Mouse (Mus musculus) liver, embryonic 16.5 days (tissue): ENCODE measurements at regions not wholly inside any gene's neighbourhood (a gene's known extent, or its start where the extent isn't known, plus 50 kb on each side); places are given as distances from the start of the nearest gene placed in this dataset.
"Not testable (repeated sequence)": the region's sequence is repeated elsewhere in the genome, so short reads cannot be mapped to it uniquely, and the experiment has no call there.

ENCODE experiments used
- ATAC-seq: fragments of 200-750 bp; cut with Nextera tagmentation; 2 replicates; pipeline ENCODE4 v1.8.0; 2017; ENCODE audit warnings: low read depth, mild to moderate bottlenecking, moderate number of reproducible peaks, moderate library complexity
- H3K27ac ChIP-seq: fragments of 300-500 bp; sonication (generic); 2 replicates; pipeline ENCODE4 v1.5.1; 2014; ENCODE audit warnings: mild to moderate bottlenecking, low read length
- H3K27me3 ChIP-seq: fragments of 300-500 bp; sonication (generic); 2 replicates; pipeline ENCODE4 v1.6.1; 2014; ENCODE audit warnings: low read depth, low read length, mixed read lengths; ENCODE audit not compliant: control insufficient read depth, insufficient read depth
- H3K36me3 ChIP-seq: fragments of 300-500 bp; sonication (generic); 2 replicates; pipeline ENCODE4 v1.6.1; 2014; ENCODE audit warnings: mild to moderate bottlenecking; ENCODE audit not compliant: control insufficient read depth, insufficient read depth
- H3K4me1 ChIP-seq: fragments of 300-500 bp; sonication (generic); 2 replicates; pipeline ENCODE4 v1.6.1; 2014; ENCODE audit warnings: low read depth, low read length, mixed read lengths; ENCODE audit not compliant: control insufficient read depth
- H3K4me2 ChIP-seq: fragments of 300-500 bp; sonication (generic); 2 replicates; pipeline ENCODE4 v1.6.1; 2014; ENCODE audit warnings: low read depth, low read length, mixed read lengths
- H3K4me3 ChIP-seq: fragments of 300-500 bp; sonication (generic); 2 replicates; pipeline ENCODE4 v1.5.1; 2014; ENCODE audit warnings: low read depth, mild to moderate bottlenecking, low read length
- H3K9ac ChIP-seq: fragments of 300-500 bp; sonication (generic); 2 replicates; pipeline ENCODE4 v1.6.1; 2014; ENCODE audit warnings: low read depth, low read length
- H3K9me3 ChIP-seq: fragments of 300-500 bp; sonication (generic); replicated peaks from 2 replicates; pipeline ENCODE4 v1.6.1; 2016; ENCODE audit warnings: low read length; ENCODE audit not compliant: control insufficient read depth
- WGBS: fragments of 180-500 bp; shearing (Covaris S2); extraction: QIAGEN DNeasy Blood & Tissue Kit; methylation state at CpG from one replicate; pipeline ENCODE4 v1.1.7; 2014; ENCODE audit not compliant: insufficient replicate concordance; 5-methylcytosine and 5-hydroxymethylcytosine counted together

GRCm38 (mm10) chr1:35889731-35890499 lies 178.3 kb upstream of the Hs6st1 start:
- Histone ChIP-seq H3K4me3 (no peak overlapping the region), H3K27me3 (no peaks in the 10 kb centered on the region), H3K9me3 (no peaks in the 10 kb centered on the region), H3K36me3 (no peaks in the 10 kb centered on the region), H3K4me2 (no peak overlapping the region), H3K9ac (no peak overlapping the region), H3K4me1 (no peaks in the 10 kb centered on the region), H3K27ac (no peak overlapping the region)
- WGBS = 44% methylated on average over 19 of the region's 19 CpGs
- no peak for ATAC-seq

GRCm38 (mm10) chr1:35890500-35890900 lies 177.7 kb upstream of the Hs6st1 start:
- Histone ChIP-seq H3K27me3 (no peaks in the 10 kb centered on the region), H3K27ac (no peak overlapping the region), H3K9me3 (no peaks in the 10 kb centered on the region), H3K36me3 (no peaks in the 10 kb centered on the region), H3K4me2 (no peak overlapping the region), H3K9ac (no peak overlapping the region), H3K4me3 (no peak overlapping the region), H3K4me1 (no peaks in the 10 kb centered on the region)
- 46% methylated on average over 15 of the region's 15 CpGs for WGBS
- ATAC-seq = no peak

- no peaks in the 10 kb centered on the region for H3K9me3 ChIP-seq
- H3K4me2 ChIP-seq = no peak overlapping the region
- H3K27me3 ChIP-seq = no peaks in the 10 kb centered on the region
- 37% methylated on average over 1 of the region's 1 CpGs for WGBS
- no peak overlapping the region for H3K27ac ChIP-seq
- no peak overlapping the region for H3K9ac ChIP-seq
- no peak overlapping the region for H3K4me3 ChIP-seq
- H3K4me1 ChIP-seq = no peaks in the 10 kb centered on the region
- no peaks in the 10 kb centered on the region for H3K36me3 ChIP-seq
- no peak for ATAC-seq
Measured at GRCm38 (mm10) chr1:35899536-35899935, 168.7 kb upstream of the Hs6st1 start.

GRCm38 (mm10) chr1:35904001-35904547 lies 164.1 kb upstream of the Hs6st1 start:
- Histone ChIP-seq H3K4me3 (no peak overlapping the region), H3K27ac (no peak overlapping the region), H3K9ac (no peak overlapping the region), H3K4me1 (no peaks in the 10 kb centered on the region), H3K4me2 (no peak overlapping the region), H3K36me3 (no peaks in the 10 kb centered on the region), H3K27me3 (no peaks in the 10 kb centered on the region), H3K9me3 (no peaks in the 10 kb centered on the region)
- WGBS = 73% methylated on average over 9 of the region's 9 CpGs
- no peak for ATAC-seq

- no peak overlapping the region for H3K4me3 ChIP-seq
- H3K27me3 ChIP-seq = no peaks in the 10 kb centered on the region
- no peaks in the 10 kb centered on the region for H3K4me1 ChIP-seq
- H3K9me3 ChIP-seq = no peaks in the 10 kb centered on the region
- ATAC-seq = no peak
- no peak overlapping the region for H3K9ac ChIP-seq
- no peak overlapping the region for H3K4me2 ChIP-seq
- no peaks in the 10 kb centered on the region for H3K36me3 ChIP-seq
- 64% methylated on average over 4 of the region's 4 CpGs for WGBS
- no peak overlapping the region for H3K27ac ChIP-seq
Measured at GRCm38 (mm10) chr1:35913551-35913950, 154.6 kb upstream of the Hs6st1 start.

- not testable (repeated sequence) for H3K4me1 ChIP-seq, H3K27me3 ChIP-seq, H3K36me3 ChIP-seq, H3K9ac ChIP-seq, H3K27ac ChIP-seq, H3K4me3 ChIP-seq, H3K4me2 ChIP-seq, H3K9me3 ChIP-seq, ATAC-seq
- WGBS = 67% methylated on average over 8 of the region's 8 CpGs
Measured at GRCm38 (mm10) chr1:35914175-35914574, 154.0 kb upstream of the Hs6st1 start.

GRCm38 (mm10) chr1:35915526-35915925 lies 152.7 kb upstream of the Hs6st1 start:
- ATAC-seq = no peak
- Histone ChIP-seq H3K4me1 (no peaks in the 10 kb centered on the region), H3K27ac (no peak overlapping the region), H3K9ac (no peak overlapping the region), H3K9me3 (no peaks in the 10 kb centered on the region), H3K4me3 (no peak overlapping the region), H3K27me3 (no peaks in the 10 kb centered on the region), H3K4me2 (no peak overlapping the region), H3K36me3 (no peaks in the 10 kb centered on the region)
- 64% methylated on average over 6 of the region's 6 CpGs for WGBS

- ATAC-seq = no peak
- Histone ChIP-seq H3K4me1 (no peaks in the 10 kb centered on the region), H3K4me3 (no peak overlapping the region), H3K4me2 (no peak overlapping the region), H3K9ac (no peak overlapping the region), H3K36me3 (no peaks in the 10 kb centered on the region), H3K27me3 (no peaks in the 10 kb centered on the region), H3K27ac (no peak overlapping the region), H3K9me3 (no peaks in the 10 kb centered on the region)
- WGBS = 66% methylated on average over 12 of the region's 12 CpGs
Measured at GRCm38 (mm10) chr1:35919840-35920734, 148.1 kb upstream of the Hs6st1 start.

- Histone ChIP-seq H3K27ac (no peak overlapping the region), H3K4me1 (peaks cover 11% of the 10 kb centered on the region), H3K9ac (no peak overlapping the region), H3K36me3 (no peaks in the 10 kb centered on the region), H3K4me3 (no peak overlapping the region), H3K27me3 (no peaks in the 10 kb centered on the region), H3K4me2 (no peak overlapping the region), H3K9me3 (no peaks in the 10 kb centered on the region)
- ATAC-seq = no peak
- 38% methylated on average over 4 of the region's 4 CpGs for WGBS
Measured at GRCm38 (mm10) chr1:35924796-35925195, 143.4 kb upstream of the Hs6st1 start.
